8 mouse cellular contexts compared by ENCODE assay signal in genomic region chr12:98850767-98851166, GRCm38 (mm10). TPM values are rescaled to one million over a fixed set of nuclear protein-coding genes. Genes with fewer than 3 reads are reported as not detected.
DNase-seq lines count a peak whose midpoint lies in the region; ATAC-seq and TF ChIP-seq lines count a peak whose summit lies in the region.
"Had no signal": no experiment of that assay in that cellular context is flagged by ENCODE, and none has a peak within 500 bp of the region (broad histone marks: within the 10 kb centered on the region; RNA-seq: fewer than 3 reads in every experiment).

No protein-coding gene starts in this region.

- WGBS in liver, embryonic 12.5 days (ENCODE audit: insufficient replicate concordance): 23% methylated on average over 3 of the region's 3 CpGs
- 19% methylated on average over 3 of the region's 3 CpGs for WGBS in liver, postnatal 0 days (ENCODE audit: insufficient replicate concordance)

- H3K27me3 ChIP-seq in liver, embryonic 12.5 days (replicated peaks): no peaks in the 10 kb centered on the region
- no peaks in the 10 kb centered on the region for H3K27me3 ChIP-seq in liver, postnatal 0 days (ENCODE audit: insufficient read depth, low read length)
- H3K27me3 ChIP-seq: hindbrain, embryonic 15.5 days had no signal

- H3K36me3 ChIP-seq in liver, embryonic 12.5 days: no peaks in the 10 kb centered on the region
- no peaks in the 10 kb centered on the region for H3K36me3 ChIP-seq in liver, postnatal 0 days (replicated peaks; ENCODE audit: insufficient read depth, low read length)
- H3K36me3 ChIP-seq: hindbrain, embryonic 15.5 days had no signal

- no peaks in the 10 kb centered on the region for H3K9me3 ChIP-seq in liver, embryonic 12.5 days (replicated peaks)
- no peaks in the 10 kb centered on the region for H3K9me3 ChIP-seq in liver, postnatal 0 days (ENCODE audit: low read length)
- H3K9me3 ChIP-seq: hindbrain, embryonic 15.5 days had no signal

- no peak overlapping the region for H3K9ac ChIP-seq in liver, embryonic 12.5 days
- no peak overlapping the region for H3K9ac ChIP-seq in liver, postnatal 0 days (replicated peaks)
- H3K9ac ChIP-seq: hindbrain, embryonic 15.5 days had no signal

- peak; percentile 48 for DNase-seq in liver
- DNase-seq in MN1 (ENCODE audit: low spot score): peak; percentile 40
- DNase-seq in c-Kit-positive CD71-positive TER-119-negative erythroid progenitor cells, embryonic 14.5 days (ENCODE audit: low read depth): peak; percentile 17
- DNase-seq in liver, postnatal 0 days: peak; percentile 66
- DNase-seq in right cerebral cortex, postnatal 4 days: peak; percentile 26

- no peak overlapping the region for H3K27ac ChIP-seq in liver, embryonic 12.5 days
- no peak overlapping the region for H3K27ac ChIP-seq in liver, postnatal 0 days (ENCODE audit: low read depth)
- H3K27ac ChIP-seq: hindbrain, embryonic 15.5 days had no signal

- TF ChIP-seq EP300 in liver, postnatal 0 days (IDR thresholded peaks at IDR 0.05; ENCODE audit: low read depth): no peak

- no peak overlapping the region for H3K4me3 ChIP-seq in liver, embryonic 12.5 days
- no peak overlapping the region for H3K4me3 ChIP-seq in liver, postnatal 0 days (ENCODE audit: low read depth, low read length)
- H3K4me3 ChIP-seq: hindbrain, embryonic 15.5 days had no signal

- no peak for ATAC-seq in liver, embryonic 12.5 days
- peak; percentile 70 for ATAC-seq in granulocyte monocyte progenitor cell, adult 5-6 weeks (replicated peaks; ENCODE audit: poor library complexity, severe bottlenecking)
- ATAC-seq in liver, postnatal 0 days: no peak

- peak; percentile 72 for TF ChIP-seq CTCF in liver, postnatal 0 days (IDR thresholded peaks at IDR 0.05; ENCODE audit: low read depth)

- H3K4me2 ChIP-seq in liver, embryonic 12.5 days: no peak overlapping the region
- H3K4me2 ChIP-seq in liver, postnatal 0 days (ENCODE audit: low read depth, low read length): no peak overlapping the region
- H3K4me2 ChIP-seq: hindbrain, embryonic 15.5 days had no signal

- no peaks in the 10 kb centered on the region for H3K4me1 ChIP-seq in liver, embryonic 12.5 days
- H3K4me1 ChIP-seq in liver, postnatal 0 days (ENCODE audit: insufficient read depth): no peaks in the 10 kb centered on the region
- H3K4me1 ChIP-seq: hindbrain, embryonic 15.5 days had no signal

RNA-seq across cellular contexts. Expression of gene Eml5, which starts 50.5 kb away (rescaled TPM):
- polyA plus RNA-seq in liver, embryonic 12.5 days (2016; fragmentation: Nextera tagmentation; extraction: Ambion mirVana): 1.0 and 1.1 TPM in 2 replicates
- 27.1 and 30.5 TPM in 2 replicates for total RNA-seq in granulocyte monocyte progenitor cell, adult 5-6 weeks (2014; fragmentation: Nextera tagmentation)
- 19.9 and 22.7 TPM in 2 replicates for total RNA-seq in granulocyte monocyte progenitor cell, adult 5-6 weeks (2017)
- 0.52 and 0.65 TPM in 2 replicates for polyA plus RNA-seq in liver, postnatal 0 days (2015; fragmentation: Nextera tagmentation; extraction: Ambion mirVana)
